Mouse (Mus musculus): ENCODE measurements at regions not wholly inside any gene's neighbourhood (a gene's known extent, or its start where the extent isn't known, plus 50 kb on each side); places are given as distances from the start of the nearest gene placed in this dataset.
"Not testable (repeated sequence)": the region's sequence is repeated elsewhere in the genome, so short reads cannot be mapped to it uniquely, and the experiment has no call there.

GRCm38 (mm10) chrX:94785983-94786382 is 61.6 kb downstream of the Zxdb start:
- in situ Hi-C loops (cut with MboI, MseI): no loop called here

- in situ Hi-C loops (cut with MboI, MseI): no loop called here
Measured at GRCm38 (mm10) chrX:94788331-94788920, 64.1 kb downstream of the Zxdb start.

- in situ Hi-C loops (cut with MboI, MseI): not testable (repeated sequence)
Measured at GRCm38 (mm10) chrX:94796845-94797244, 72.5 kb downstream of the Zxdb start.

GRCm38 (mm10) chrX:94797348-94798182 is 73.2 kb downstream of the Zxdb start:
- in situ Hi-C loops (cut with MboI, MseI): not testable (repeated sequence)

GRCm38 (mm10) chrX:94798183-94798619 is 73.8 kb downstream of the Zxdb start:
- in situ Hi-C loops (cut with MboI, MseI): not testable (repeated sequence)

GRCm38 (mm10) chrX:94812760-94813159 is 88.4 kb downstream of the Zxdb start:
- in situ Hi-C loops (cut with MboI, MseI): not testable (repeated sequence)

DNA sequence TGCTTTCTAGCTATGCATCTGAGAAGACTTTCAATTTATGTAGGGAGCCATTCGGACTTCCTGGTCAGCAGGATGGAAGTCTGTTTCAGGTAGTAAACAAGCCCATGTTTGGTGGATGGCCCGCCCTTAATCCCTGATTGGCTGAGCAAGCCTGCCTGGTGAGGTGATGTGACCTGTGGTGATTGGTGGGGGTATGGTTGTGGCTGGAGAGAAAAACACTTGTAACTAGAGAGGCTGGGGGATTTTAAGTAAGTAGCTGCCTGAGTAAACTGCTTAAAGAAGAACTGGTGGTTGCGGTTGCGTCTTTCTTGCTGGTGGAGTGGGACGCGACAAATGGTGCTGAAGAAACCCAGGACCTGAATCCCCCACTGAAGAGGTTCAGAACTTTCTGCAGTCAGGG is 103.2 kb downstream of the Zxdb start:
- in situ Hi-C loops (cut with MboI, MseI): loop anchor here (5.0 to 25.0 kb wide), 2 partner anchors 120 to 390 kb away; no protein-coding TSS in a partner anchor

GRCm38 (mm10) chrX:94844110-94844779 is 119.9 kb downstream of the Zxdb start:
- in situ Hi-C loops (cut with MboI, MseI): loop anchor here (25.0 kb wide), 1 partner anchor 407 kb away; no protein-coding TSS in a partner anchor

DNA sequence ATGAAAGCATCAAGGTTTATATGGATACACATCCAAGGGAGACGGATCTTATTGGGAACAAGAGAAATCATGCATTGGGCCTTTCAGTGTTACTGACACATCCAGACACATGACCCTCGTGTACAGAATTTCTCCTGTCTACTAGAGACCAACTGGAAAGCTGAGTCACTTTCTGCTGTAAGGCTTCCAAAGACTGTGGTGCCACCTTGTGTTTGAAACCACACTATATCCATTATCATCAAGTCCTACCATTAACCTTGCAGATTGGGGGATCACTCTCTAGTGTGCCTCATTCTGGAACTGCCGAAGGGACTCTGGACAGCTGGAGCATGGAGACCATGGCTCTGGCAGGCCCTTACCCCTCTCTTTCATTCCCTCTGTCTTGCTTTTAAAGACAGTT is 125.2 kb downstream of the Zxdb start:
- in situ Hi-C loops (cut with MboI, MseI): loop anchor here (25.0 kb wide), 1 partner anchor 412 kb away; no protein-coding TSS in a partner anchor

GRCm38 (mm10) chrX:94857501-94857900 is 133.1 kb downstream of the Zxdb start:
- in situ Hi-C loops (cut with MboI, MseI): no loop called here

- in situ Hi-C loops (cut with MboI, MseI): no loop called here
Measured at GRCm38 (mm10) chrX:94857954-94858353, 133.6 kb downstream of the Zxdb start.

- in situ Hi-C loops (cut with MboI, MseI): loop anchor here (5.0 to 10.0 kb wide), 2 partner anchors 152 to 186 kb away; no protein-coding TSS in a partner anchor
Measured at GRCm38 (mm10) chrX:94863123-94863522, 138.8 kb downstream of the Zxdb start.

DNA sequence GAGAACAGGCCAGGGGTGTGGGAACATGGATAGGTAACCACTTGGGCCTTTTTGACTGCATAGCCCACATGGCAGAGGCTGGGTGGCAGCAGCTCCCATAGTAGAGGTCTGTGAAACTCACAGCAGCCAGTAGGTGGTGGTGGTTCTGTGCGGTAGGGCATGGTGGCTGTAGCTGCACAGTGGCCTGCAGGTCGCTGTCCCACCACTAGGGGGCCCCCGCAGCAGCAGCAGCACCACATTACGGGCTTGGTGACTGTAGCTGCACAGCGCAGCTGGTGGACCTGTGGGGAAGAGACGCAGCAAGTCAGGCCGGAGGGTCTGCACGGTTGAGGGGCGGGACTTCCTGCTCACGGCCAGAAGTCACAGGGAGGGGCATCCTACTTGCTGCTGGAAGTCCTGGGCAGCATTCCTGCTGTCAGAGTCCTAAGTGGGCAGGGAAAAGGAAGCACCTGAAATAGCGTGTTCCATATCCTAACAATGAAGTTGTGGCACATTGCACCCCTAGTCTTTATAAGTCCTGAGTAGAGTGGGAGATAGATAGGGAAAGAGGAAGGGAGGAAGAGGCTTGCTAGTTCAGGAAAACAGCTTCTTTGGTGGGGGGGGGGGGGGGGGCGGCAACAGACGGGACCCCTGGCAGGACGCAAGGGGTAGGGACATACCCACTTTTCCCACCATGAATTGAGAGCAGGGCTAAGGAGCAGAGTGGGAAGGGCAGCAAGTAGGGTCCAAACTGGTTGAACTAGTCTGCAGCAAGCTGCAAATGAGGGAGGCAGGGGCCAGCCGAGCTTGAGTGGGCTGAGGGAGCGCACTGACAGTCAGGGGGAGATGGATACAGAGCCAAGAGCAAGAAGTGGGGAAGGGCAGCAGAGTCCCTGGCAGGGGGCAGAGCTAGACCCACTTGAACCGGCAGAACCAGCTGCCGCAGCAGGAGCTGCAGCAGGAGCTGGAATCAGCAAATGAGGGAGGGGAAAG is 141.4 kb downstream of the Zxdb start:
- in situ Hi-C loops (cut with MboI, MseI): loop anchor here (5.0 to 10.0 kb wide), 2 partner anchors 36 to 149 kb away; no protein-coding TSS in a partner anchor

- in situ Hi-C loops (cut with MboI, MseI): loop anchor here (25.0 kb wide), 3 partner anchors 279 to 1421 kb away; no protein-coding TSS in a partner anchor
Measured at GRCm38 (mm10) chrX:94883547-94883946, 142.9 kb downstream of the Spin4 start.
